Mouse (Mus musculus) heart, embryonic 16.5 days (tissue): Measurements from ENCODE around the gene Zbtb22. TPM values are rescaled to one million over a fixed set of nuclear protein-coding genes. Genes with fewer than 3 reads are reported as not detected.

ENCODE experiments used
- ATAC-seq: fragments of 200-750 bp; cut with Nextera tagmentation; replicated peaks from 2 replicates; pipeline ENCODE4 v1.8.0; 2017; ENCODE audit warnings: moderate number of reproducible peaks; ENCODE audit not compliant: insufficient read depth, low FRiP score; ENCODE audit errors: extremely low read depth
- H3K27ac ChIP-seq: fragments of 300-500 bp; sonication (generic); 2 replicates; pipeline ENCODE4 v1.5.1; 2014; ENCODE audit warnings: mild to moderate bottlenecking, low read length, control low read depth, moderate library complexity
- H3K27me3 ChIP-seq: fragments of 300-500 bp; sonication (generic); 2 replicates; pipeline ENCODE4 v1.6.1; 2014; ENCODE audit warnings: low read length, mixed read lengths; ENCODE audit not compliant: control insufficient read depth, insufficient read depth
- H3K36me3 ChIP-seq: fragments of 300-500 bp; sonication (generic); 2 replicates; pipeline ENCODE4 v1.6.1; 2014; ENCODE audit not compliant: control insufficient read depth, insufficient read depth
- H3K4me1 ChIP-seq: fragments of 300-500 bp; sonication (generic); 2 replicates; pipeline ENCODE4 v1.6.1; 2014; ENCODE audit warnings: low read length, mixed read lengths; ENCODE audit not compliant: control insufficient read depth, insufficient read depth
- H3K4me2 ChIP-seq: fragments of 300-500 bp; sonication (generic); 2 replicates; pipeline ENCODE4 v1.6.1; 2014; ENCODE audit warnings: low read depth, mild to moderate bottlenecking, control low read depth, low read length
- H3K4me3 ChIP-seq: fragments of 300-500 bp; sonication (generic); 2 replicates; pipeline ENCODE4 v1.5.1; 2014; ENCODE audit warnings: mild to moderate bottlenecking, control low read depth, low read length
- H3K9ac ChIP-seq: fragments of 300-500 bp; sonication (generic); 2 replicates; pipeline ENCODE4 v1.6.1; 2014; ENCODE audit warnings: low read length, control low read depth
- H3K9me3 ChIP-seq: fragments of 300-500 bp; sonication (generic); replicated peaks from 2 replicates; pipeline ENCODE4 v1.6.1; 2016; ENCODE audit warnings: low read length; ENCODE audit not compliant: control insufficient read depth
- WGBS: fragments of 180-500 bp; shearing (Covaris S2); extraction: QIAGEN DNeasy Blood & Tissue Kit; methylation state at CpG from one replicate; pipeline ENCODE4 v1.1.7; 2014; 5-methylcytosine and 5-hydroxymethylcytosine counted together
- polyA plus RNA-seq: library from polyadenylated mRNA; unstranded; fragments of >200 nt; fragmentation: Nextera tagmentation; extraction: Ambion mirVana; gene quantifications from 2 replicates; pipeline ENCODE4 v1.2.1, GENCODE M21; 2015

The Zbtb22 gene
- polyA plus RNA-seq, 1 experiment from 2014 or later, result 12.8 TPM

DNA sequence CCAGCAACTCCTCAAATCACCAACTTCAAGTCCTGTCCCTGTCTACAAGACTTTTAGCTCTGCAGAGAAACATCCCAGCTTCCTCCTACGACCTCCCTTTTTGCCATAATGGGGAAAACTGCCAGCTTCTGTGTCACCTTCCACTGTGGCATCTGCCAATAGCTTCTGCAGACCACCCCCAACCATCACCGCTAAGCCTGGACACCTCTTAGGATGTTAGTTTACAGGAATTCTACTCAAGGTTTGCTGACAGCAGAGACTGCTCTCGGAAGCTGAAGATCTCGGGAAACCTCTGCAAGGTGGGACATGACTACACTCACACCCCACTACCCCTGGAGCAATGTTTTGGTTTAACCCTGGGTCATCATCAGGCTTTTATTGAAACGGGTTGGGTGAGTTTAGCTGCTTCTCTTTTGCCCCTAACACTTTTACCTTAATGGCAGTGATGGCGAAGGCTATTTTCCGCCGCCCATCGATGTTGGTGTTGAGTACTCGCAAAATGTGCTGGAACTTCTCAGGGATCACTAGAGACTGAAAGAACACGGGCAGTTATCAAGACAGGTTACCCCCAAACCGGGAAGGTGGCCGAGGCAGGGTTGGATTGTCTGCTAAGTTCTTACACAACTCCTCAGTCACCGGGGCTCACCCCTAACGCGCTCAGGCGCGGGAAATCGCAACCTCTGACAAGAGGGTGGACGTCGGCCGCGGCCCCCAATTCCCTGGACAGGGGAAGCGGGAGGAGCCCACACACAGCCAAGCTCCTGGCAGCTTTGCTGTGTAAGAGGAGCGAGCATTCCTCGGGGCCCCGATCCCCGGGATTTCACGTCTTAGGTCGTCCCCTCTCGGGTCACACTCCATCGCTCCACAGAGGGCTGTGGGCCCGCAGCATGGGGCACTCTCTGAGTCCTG lies 39.2 kb downstream of the Zbtb22 start:
- peak overlapping the region; percentile 91 for H3K27ac ChIP-seq
- H3K9ac ChIP-seq, result peak overlapping the region; percentile 99
- WGBS, result under 1% methylated on average over 33 of the region's 33 CpGs
- peak overlapping the region; percentile 99 for H3K4me3 ChIP-seq
- peaks cover 48% of the 10 kb centered on the region for H3K4me1 ChIP-seq
- peaks cover 38% of the 10 kb centered on the region for H3K36me3 ChIP-seq
- peak; percentile 15 for ATAC-seq
- peak overlapping the region; percentile 92 for H3K4me2 ChIP-seq
- H3K27me3 ChIP-seq, result no peaks in the 10 kb centered on the region
- no peaks in the 10 kb centered on the region for H3K9me3 ChIP-seq

DNA sequence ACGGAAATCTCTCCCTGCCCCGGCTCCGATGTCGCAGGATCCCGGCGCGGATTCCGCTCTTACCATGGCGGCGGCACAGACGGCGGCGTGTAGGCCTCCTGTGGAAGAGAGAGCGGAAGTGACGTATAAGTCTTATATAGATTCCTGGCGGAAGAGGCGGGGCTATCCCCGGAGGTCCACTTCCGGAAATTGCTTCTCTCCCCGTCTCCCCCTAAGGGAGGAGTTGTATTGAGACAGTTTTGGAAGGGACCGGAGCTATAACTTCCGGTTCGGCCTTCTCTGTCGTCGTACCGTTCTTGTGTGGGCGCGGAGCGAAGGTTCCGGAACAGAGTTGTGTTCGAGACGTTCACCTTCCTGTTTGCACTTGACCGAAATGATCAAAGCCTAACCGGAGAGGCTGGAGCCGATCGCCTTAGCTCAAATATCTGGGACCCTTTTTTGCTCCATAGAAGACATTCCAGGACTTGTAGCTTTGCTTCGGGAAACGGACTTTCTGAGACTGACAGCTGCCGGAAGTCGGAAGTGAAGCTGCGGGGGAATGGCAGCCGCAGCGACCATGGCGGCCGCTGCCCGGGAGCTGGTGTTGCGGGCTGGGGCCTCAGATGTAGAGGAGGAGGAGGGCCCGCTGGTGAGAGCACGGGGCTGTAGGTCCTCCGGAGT lies 40.0 kb downstream of the Zbtb22 start, which contains the start of the genes Vps52 and Rps18:
TSS of gene Vps52 (plus strand) at position 258 of the 660 bp plus-strand sequence.
TSS of gene Rps18 (minus strand) at position 447 of the 660 bp plus-strand sequence.
- ATAC-seq, result peak; percentile 88
- H3K9me3 ChIP-seq, result no peaks in the 10 kb centered on the region
- H3K27me3 ChIP-seq, result no peaks in the 10 kb centered on the region
- peaks cover 40% of the 10 kb centered on the region for H3K36me3 ChIP-seq
- H3K27ac ChIP-seq, result peak within 1 kb of the TSS; percentile 95
- under 1% methylated on average over 50 of the region's 50 CpGs for WGBS
- H3K4me3 ChIP-seq, result peak within 1 kb of the TSS; percentile 99
- peak within 1 kb of the TSS; percentile 99 for H3K9ac ChIP-seq
- peaks cover 41% of the 10 kb centered on the region for H3K4me1 ChIP-seq
- peak within 1 kb of the TSS; percentile 92 for H3K4me2 ChIP-seq

DNA sequence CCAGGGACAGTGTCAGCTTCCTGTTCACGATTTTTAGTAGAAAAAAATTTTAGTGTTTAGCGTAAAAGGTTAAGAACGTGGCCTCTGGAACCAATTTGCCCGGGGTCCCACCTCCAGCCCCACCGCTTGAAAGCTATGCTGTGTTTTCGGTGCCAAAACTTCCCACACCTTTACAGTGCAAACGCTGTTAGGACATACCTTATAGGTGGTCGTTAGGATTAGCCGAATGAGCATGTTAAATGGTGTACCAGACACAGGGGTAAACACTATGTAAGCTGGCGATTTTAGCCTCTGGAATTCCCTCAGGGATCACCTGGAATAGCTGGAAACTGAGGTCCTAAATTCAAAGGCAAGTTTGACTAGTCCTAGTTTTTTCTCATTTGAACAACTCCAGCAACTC lies 40.6 kb downstream of the Zbtb22 start:
- H3K27ac ChIP-seq, result peak overlapping the region; percentile 95
- peak overlapping the region; percentile 89 for H3K9ac ChIP-seq
- H3K36me3 ChIP-seq, result peaks cover 42% of the 10 kb centered on the region
- H3K4me1 ChIP-seq, result peaks cover 39% of the 10 kb centered on the region
- ATAC-seq, result no peak
- H3K4me2 ChIP-seq, result peak overlapping the region; percentile 78
- H3K9me3 ChIP-seq, result no peaks in the 10 kb centered on the region
- 7% methylated on average over 10 of the region's 10 CpGs for WGBS
- H3K27me3 ChIP-seq, result no peaks in the 10 kb centered on the region
- peak overlapping the region; percentile 99 for H3K4me3 ChIP-seq

DNA sequence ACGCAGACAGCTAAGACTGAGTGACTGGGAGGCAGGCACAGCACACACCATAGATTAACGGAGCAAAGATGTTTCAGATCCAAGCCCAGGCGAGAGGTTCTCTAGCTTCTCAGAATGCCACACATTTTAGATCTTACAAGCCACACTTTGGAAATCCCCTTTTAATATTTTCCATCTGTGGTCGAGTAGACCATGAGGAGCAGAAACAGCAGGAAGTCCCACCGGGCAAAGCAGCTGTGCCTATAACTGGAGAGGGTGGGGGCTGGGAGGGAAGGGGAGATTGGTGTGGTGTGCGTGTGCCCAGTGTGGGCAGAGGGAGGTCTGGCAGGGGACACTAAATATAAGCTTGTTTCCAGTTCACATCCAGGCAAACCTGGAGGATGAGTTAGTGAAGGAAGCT lies 41.8 kb downstream of the Zbtb22 start:
- no peak overlapping the region for H3K27ac ChIP-seq
- H3K9me3 ChIP-seq, result no peaks in the 10 kb centered on the region
- peaks cover 28% of the 10 kb centered on the region for H3K4me1 ChIP-seq
- H3K4me3 ChIP-seq, result no peak overlapping the region
- no peaks in the 10 kb centered on the region for H3K27me3 ChIP-seq
- no peak overlapping the region for H3K4me2 ChIP-seq
- peaks cover 37% of the 10 kb centered on the region for H3K36me3 ChIP-seq
- no peak overlapping the region for H3K9ac ChIP-seq
- no peak for ATAC-seq
- WGBS, result 85% methylated on average over 6 of the region's 6 CpGs

DNA sequence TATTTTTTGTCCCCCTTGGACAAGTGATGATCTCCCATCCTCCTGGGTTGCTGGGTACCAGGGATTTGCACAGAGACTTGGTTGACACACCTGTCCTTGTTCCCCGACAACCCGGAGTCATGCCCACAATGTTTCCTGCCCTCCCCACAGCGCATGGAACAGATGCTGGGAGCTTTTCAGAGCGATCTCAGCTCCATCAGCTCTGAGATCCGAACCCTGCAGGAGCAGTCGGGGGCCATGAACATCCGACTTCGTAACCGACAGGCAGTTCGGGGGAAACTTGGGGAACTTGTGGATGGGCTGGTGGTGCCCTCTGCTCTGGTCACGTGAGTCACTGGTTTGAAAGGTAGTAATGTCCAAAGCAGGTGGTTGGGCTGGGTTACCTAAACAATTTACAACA lies 42.7 kb downstream of the Zbtb22 start:
- Histone ChIP-seq H3K9ac (no peak overlapping the region), H3K36me3 (peaks cover 37% of the 10 kb centered on the region), H3K4me1 (peaks cover 19% of the 10 kb centered on the region), H3K27ac (no peak overlapping the region), H3K9me3 (no peaks in the 10 kb centered on the region), H3K4me3 (no peak overlapping the region), H3K27me3 (no peaks in the 10 kb centered on the region), H3K4me2 (no peak overlapping the region)
- no peak for ATAC-seq
- WGBS, result 92% methylated on average over 11 of the region's 11 CpGs

DNA sequence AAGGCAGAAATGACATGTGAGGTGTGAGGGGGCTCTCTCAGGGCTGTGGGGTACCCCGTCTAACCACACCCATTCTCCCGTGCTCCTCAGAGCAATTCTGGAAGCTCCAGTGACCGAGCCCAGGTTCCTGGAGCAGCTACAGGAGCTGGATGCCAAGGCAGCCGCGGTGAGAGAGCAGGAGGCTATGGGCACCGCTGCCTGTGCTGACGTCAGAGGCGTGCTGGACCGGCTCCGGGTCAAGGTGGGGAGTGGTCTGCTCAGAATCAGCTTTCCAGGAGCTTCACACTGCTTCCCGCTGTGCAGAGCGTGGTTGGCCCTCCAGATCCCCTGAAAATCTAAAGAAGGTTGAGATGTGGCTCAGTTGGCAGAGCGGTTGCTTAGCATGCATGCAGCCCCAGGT lies 43.4 kb downstream of the Zbtb22 start:
- no peak overlapping the region for H3K27ac ChIP-seq
- no peaks in the 10 kb centered on the region for H3K9me3 ChIP-seq
- peaks cover 30% of the 10 kb centered on the region for H3K36me3 ChIP-seq
- H3K27me3 ChIP-seq, result no peaks in the 10 kb centered on the region
- no peak overlapping the region for H3K4me2 ChIP-seq
- H3K9ac ChIP-seq, result no peak overlapping the region
- peaks cover 12% of the 10 kb centered on the region for H3K4me1 ChIP-seq
- no peak overlapping the region for H3K4me3 ChIP-seq
- no peak for ATAC-seq
- WGBS, result 91% methylated on average over 13 of the region's 13 CpGs

DNA sequence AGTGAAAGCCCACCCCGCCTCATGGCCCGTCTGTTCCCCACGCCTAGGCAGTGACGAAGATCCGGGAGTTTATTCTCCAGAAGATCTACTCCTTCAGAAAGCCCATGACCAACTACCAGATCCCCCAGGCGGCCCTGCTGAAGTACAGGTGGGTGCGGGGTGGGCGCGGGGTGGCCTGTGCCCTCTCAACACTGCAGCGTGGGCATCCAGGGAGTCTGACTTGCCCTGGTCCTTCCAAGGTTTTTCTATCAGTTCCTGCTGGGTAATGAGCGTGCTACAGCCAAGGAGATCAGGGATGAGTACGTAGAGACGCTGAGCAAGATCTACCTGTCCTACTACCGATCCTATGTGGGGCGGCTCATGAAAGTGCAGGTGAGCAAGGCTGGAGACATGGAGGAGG lies 44.2 kb downstream of the Zbtb22 start:
- no peak overlapping the region for H3K4me2 ChIP-seq
- H3K36me3 ChIP-seq, result peaks cover 27% of the 10 kb centered on the region
- no peaks in the 10 kb centered on the region for H3K27me3 ChIP-seq
- no peak overlapping the region for H3K9ac ChIP-seq
- WGBS, result 89% methylated on average over 15 of the region's 15 CpGs
- H3K9me3 ChIP-seq, result no peaks in the 10 kb centered on the region
- H3K4me3 ChIP-seq, result no peak overlapping the region
- H3K27ac ChIP-seq, result no peak overlapping the region
- ATAC-seq, result no peak
- H3K4me1 ChIP-seq, result peaks cover 6% of the 10 kb centered on the region

DNA sequence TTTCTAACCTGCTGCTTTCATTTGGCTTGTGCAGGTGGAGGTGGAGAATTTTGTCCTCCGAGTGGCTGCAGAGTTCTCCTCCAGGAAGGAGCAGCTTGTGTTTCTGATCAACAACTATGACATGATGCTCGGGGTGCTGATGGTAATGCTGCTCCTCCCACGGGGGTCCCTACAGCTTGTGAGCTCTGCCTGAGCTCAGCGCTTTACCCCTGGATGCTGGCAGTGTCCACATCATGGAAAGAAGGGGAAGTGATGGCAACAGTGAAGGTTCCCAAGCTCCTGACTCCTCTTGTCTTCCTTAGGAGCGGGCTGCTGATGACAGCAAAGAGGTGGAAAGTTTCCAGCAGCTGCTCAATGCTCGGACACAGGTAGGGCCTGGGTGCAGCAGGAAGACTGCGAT lies 47.2 kb downstream of the Zbtb22 start:
- no peaks in the 10 kb centered on the region for H3K4me1 ChIP-seq
- peaks cover 27% of the 10 kb centered on the region for H3K36me3 ChIP-seq
- WGBS, result 85% methylated on average over 7 of the region's 7 CpGs
- H3K4me2 ChIP-seq, result no peak overlapping the region
- H3K27ac ChIP-seq, result no peak overlapping the region
- no peak overlapping the region for H3K4me3 ChIP-seq
- H3K9me3 ChIP-seq, result no peaks in the 10 kb centered on the region
- no peak overlapping the region for H3K9ac ChIP-seq
- no peaks in the 10 kb centered on the region for H3K27me3 ChIP-seq
- no peak for ATAC-seq
